Mouse (Mus musculus) forebrain, postnatal 0 days (tissue): ENCODE results near the gene Plbd2. TPM values are rescaled to one million over a fixed set of nuclear protein-coding genes. Genes with fewer than 3 reads are reported as not detected.

ENCODE experiments used
- ATAC-seq: fragments of 200-750 bp; cut with Nextera tagmentation; 2 replicates; pipeline ENCODE4 v1.8.0; 2017; ENCODE audit warnings: mild to moderate bottlenecking, moderate library complexity
- DNase-seq: peaks from one replicate; pipeline ENCODE4 v3.0.0-alpha.2; 2015
- H3K27ac ChIP-seq: fragments of 300-500 bp; sonication (generic); 2 replicates; pipeline ENCODE4 v1.5.1; 2014; ENCODE audit warnings: low read depth, mild to moderate bottlenecking, antibody characterized with exemption, low read length, moderate library complexity, mixed read lengths
- H3K27me3 ChIP-seq: fragments of 300-500 bp; sonication (generic); 2 replicates; pipeline ENCODE4 v1.6.1; 2014; ENCODE audit warnings: mild to moderate bottlenecking, low read length, mixed read lengths; ENCODE audit not compliant: insufficient read depth
- H3K36me3 ChIP-seq: fragments of 300-500 bp; sonication (generic); 2 replicates; pipeline ENCODE4 v1.6.1; 2014; ENCODE audit warnings: mild to moderate bottlenecking, moderate library complexity; ENCODE audit not compliant: insufficient read depth
- H3K4me1 ChIP-seq: fragments of 300-500 bp; sonication (generic); 2 replicates; pipeline ENCODE4 v1.6.1; 2014; ENCODE audit warnings: antibody characterized with exemption; ENCODE audit not compliant: insufficient read depth
- H3K4me2 ChIP-seq: fragments of 300-500 bp; sonication (generic); 2 replicates; pipeline ENCODE4 v1.6.1; 2014; ENCODE audit warnings: low read depth, mild to moderate bottlenecking, moderate library complexity
- H3K4me3 ChIP-seq: fragments of 300-500 bp; sonication (generic); 2 replicates; pipeline ENCODE4 v1.5.1; 2014; ENCODE audit warnings: low read depth, low read length, mixed read lengths
- H3K9ac ChIP-seq: fragments of 300-500 bp; sonication (generic); 2 replicates; pipeline ENCODE4 v1.6.1; 2014; ENCODE audit warnings: mild to moderate bottlenecking
- H3K9me3 ChIP-seq: fragments of 300-500 bp; sonication (generic); 2 replicates; pipeline ENCODE4 v1.6.1; 2016; ENCODE audit warnings: low read length
- CTCF ChIP-seq: sonication (generic); IDR thresholded peaks from 2 replicates; pipeline ENCODE4 v1.5.1; 2016; ENCODE audit warnings: antibody characterized with exemption, control low read depth, low read depth
- WGBS: fragments of 180-500 bp; shearing (Covaris S2); extraction: QIAGEN DNeasy Blood & Tissue Kit; methylation state at CpG from one replicate; pipeline ENCODE4 v1.1.7; 2014; 5-methylcytosine and 5-hydroxymethylcytosine counted together
- polyA plus RNA-seq: library from polyadenylated mRNA; unstranded; fragments of >200 nt; fragmentation: Nextera tagmentation; extraction: Ambion mirVana; gene quantifications from 2 replicates; pipeline ENCODE4 v1.2.1, GENCODE M21; 2015
- total RNA-seq: library from RNA; depleted of rRNA; stranded (reverse); fragments of >200 nt; gene quantifications from 2 replicates; pipeline ENCODE4 v1.2.3, GENCODE M21; 2014

The Plbd2 gene
- total and polyA plus RNA-seq, 2 experiments from 2014 or later: 23.7 to 39.4 TPM

GRCm38 (mm10) chr5:120534071-120534685, 30.8 kb upstream of the Plbd2 start:
- ATAC-seq: peak; percentile 49
- WGBS: 31% methylated on average over 15 of the region's 15 CpGs

GRCm38 (mm10) chr5:120531631-120532030, 28.2 kb upstream of the Plbd2 start:
- TF ChIP-seq CTCF: no peak
- H3K4me3 ChIP-seq: no peak overlapping the region
- WGBS: 85% methylated on average over 8 of the region's 8 CpGs
- H3K4me1 ChIP-seq: no peaks in the 10 kb centered on the region
- H3K36me3 ChIP-seq: no peaks in the 10 kb centered on the region
- no peak overlapping the region for H3K4me2 ChIP-seq
- H3K9ac ChIP-seq: no peak overlapping the region
- H3K27ac ChIP-seq: no peak overlapping the region
- DNase-seq: no peak
- no peaks in the 10 kb centered on the region for H3K9me3 ChIP-seq
- ATAC-seq: no peak
- no peaks in the 10 kb centered on the region for H3K27me3 ChIP-seq

More at GRCm38 (mm10) chr5:120534071-120534685, 30.8 kb upstream of the Plbd2 start:
- Histone ChIP-seq H3K27me3 (no peaks in the 10 kb centered on the region), H3K9ac (no peak overlapping the region), H3K36me3 (peaks cover 13% of the 10 kb centered on the region; the same call in 1 of the 2 replicates), H3K4me1 (no peaks in the 10 kb centered on the region), H3K27ac (peak overlapping the region; percentile 69), H3K4me3 (no peak overlapping the region), H3K9me3 (no peaks in the 10 kb centered on the region), H3K4me2 (no peak overlapping the region)
- DNase-seq: no peak
- TF ChIP-seq CTCF: no peak

- Histone ChIP-seq H3K27me3 (no peaks in the 10 kb centered on the region), H3K9me3 (no peaks in the 10 kb centered on the region), H3K9ac (no peak overlapping the region), H3K4me2 (no peak overlapping the region), H3K4me1 (no peaks in the 10 kb centered on the region), H3K36me3 (no peaks in the 10 kb centered on the region), H3K27ac (no peak overlapping the region), H3K4me3 (no peak overlapping the region)
- WGBS: 90% methylated on average over 17 of the region's 20 CpGs
- ATAC-seq: no peak
- DNase-seq: no peak
- no peak for TF ChIP-seq CTCF
Observed at GRCm38 (mm10) chr5:120527296-120527964, 24.0 kb upstream of the Plbd2 start.

- Histone ChIP-seq H3K9ac (no peak overlapping the region), H3K9me3 (no peaks in the 10 kb centered on the region), H3K4me2 (no peak overlapping the region), H3K4me1 (no peaks in the 10 kb centered on the region), H3K4me3 (no peak overlapping the region), H3K27ac (no peak overlapping the region), H3K36me3 (no peaks in the 10 kb centered on the region), H3K27me3 (no peaks in the 10 kb centered on the region)
- 84% methylated on average over 11 of the region's 11 CpGs for WGBS
- ATAC-seq: no peak
- TF ChIP-seq CTCF: no peak
- DNase-seq: no peak
Observed at GRCm38 (mm10) chr5:120526311-120526710, 22.9 kb upstream of the Plbd2 start.

- H3K27me3 ChIP-seq: no peaks in the 10 kb centered on the region
- H3K4me2 ChIP-seq: no peak overlapping the region
- WGBS: 35% methylated on average over 5 of the region's 5 CpGs
- H3K4me1 ChIP-seq: no peaks in the 10 kb centered on the region
- H3K9ac ChIP-seq: no peak overlapping the region
- TF ChIP-seq CTCF: peak; percentile 54
- H3K4me3 ChIP-seq: no peak overlapping the region
- DNase-seq (no peak), ATAC-seq (no peak)
- no peak overlapping the region for H3K27ac ChIP-seq
- no peaks in the 10 kb centered on the region for H3K9me3 ChIP-seq
- H3K36me3 ChIP-seq: no peaks in the 10 kb centered on the region
Observed at GRCm38 (mm10) chr5:120525737-120526136, 22.3 kb upstream of the Plbd2 start.

GRCm38 (mm10) chr5:120524736-120525135, 21.3 kb upstream of the Plbd2 start:
- no peak overlapping the region for H3K27ac ChIP-seq
- H3K4me2 ChIP-seq: no peak overlapping the region
- no peak overlapping the region for H3K4me3 ChIP-seq
- no peak for ATAC-seq
- no peak for TF ChIP-seq CTCF
- H3K4me1 ChIP-seq: no peaks in the 10 kb centered on the region
- 94% methylated on average over 2 of the region's 2 CpGs for WGBS
- DNase-seq: no peak
- no peaks in the 10 kb centered on the region for H3K36me3 ChIP-seq
- H3K27me3 ChIP-seq: no peaks in the 10 kb centered on the region
- H3K9ac ChIP-seq: no peak overlapping the region
- no peaks in the 10 kb centered on the region for H3K9me3 ChIP-seq

- no peak overlapping the region for H3K9ac ChIP-seq
- no peak overlapping the region for H3K27ac ChIP-seq
- no peak overlapping the region for H3K4me2 ChIP-seq
- 72% methylated on average over 3 of the region's 3 CpGs for WGBS
- no peak overlapping the region for H3K4me3 ChIP-seq
- peak; percentile 54 for TF ChIP-seq CTCF
- H3K9me3 ChIP-seq: no peaks in the 10 kb centered on the region
- H3K4me1 ChIP-seq: no peaks in the 10 kb centered on the region
- DNase-seq (no peak), ATAC-seq (no peak)
- no peaks in the 10 kb centered on the region for H3K27me3 ChIP-seq
- H3K36me3 ChIP-seq: no peaks in the 10 kb centered on the region
Observed at GRCm38 (mm10) chr5:120522649-120523048, 19.2 kb upstream of the Plbd2 start.
